In the genomic region with DNA sequence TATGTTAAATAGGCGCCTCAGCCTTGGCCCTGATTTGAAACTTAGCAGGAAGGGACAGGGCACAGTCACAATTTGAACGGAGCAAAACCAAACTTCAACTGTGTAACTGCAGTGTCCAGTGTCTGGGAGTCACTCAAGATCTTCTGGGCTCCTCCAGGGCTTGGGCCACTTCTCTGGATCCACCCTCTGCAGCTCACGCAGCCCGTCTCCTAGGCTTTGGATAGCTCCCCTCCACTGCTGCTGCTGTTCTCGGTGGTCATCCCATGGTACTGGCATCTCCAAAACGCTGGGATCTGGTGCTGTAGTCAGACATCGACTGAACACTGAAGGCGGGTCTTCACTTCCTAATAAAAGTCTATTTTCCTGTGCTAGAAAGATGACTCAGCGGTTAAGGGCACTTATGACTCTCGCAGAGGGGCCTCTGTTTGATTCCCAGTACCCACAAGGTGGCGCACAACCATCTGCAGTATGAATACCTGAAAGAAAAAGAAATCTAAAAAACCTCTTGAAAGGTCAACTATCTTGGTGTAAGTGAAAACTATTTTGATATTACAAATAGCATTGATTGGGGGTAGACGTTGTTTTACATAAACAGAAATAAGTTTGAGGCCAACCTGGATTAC, we compare ENCODE assay signal across 8 mouse cellular contexts. TPM values are rescaled to one million over a fixed set of nuclear protein-coding genes. Genes with fewer than 3 reads are reported as not detected.
DNase-seq lines count a peak whose midpoint lies in the region; ATAC-seq lines count a peak whose summit lies in the region.

No protein-coding gene starts in this region.

- ATAC-seq in neural tube, embryonic 13.5 days (ENCODE audit: low read depth) = 0 out of 2 replicates have a peak, but pooled peaks have one; percentile 3
- ATAC-seq in kidney, embryonic 16.5 days (ENCODE audit: low FRiP score, low TSS enrichment) = 0 out of 2 replicates have a peak, but pooled peaks have one; percentile 46
- ATAC-seq in neutrophil, adult 5-6 weeks (ENCODE audit: extremely low read depth, insufficient number of reproducible peaks, low FRiP score, poor library complexity, severe bottlenecking) = peak; percentile 51; the same call in 1 of the 2 replicates

- DNase-seq in cerebellum, postnatal 10 days = peak; percentile 28 to 45
- DNase-seq in cerebellum, postnatal 36 days = no peak
- no peak for DNase-seq in neural tube, embryonic 10.5 days (ENCODE audit: extremely low spot score, low spot score)
- no peak for DNase-seq in urinary bladder, adult 2 months (ENCODE audit: low spot score)
- no peak for DNase-seq in urinary bladder, postnatal 25 days (ENCODE audit: low spot score)

- no peak overlapping the region for H3K4me3 ChIP-seq in neural tube, embryonic 13.5 days
- no peak overlapping the region for H3K4me3 ChIP-seq in kidney, embryonic 16.5 days (ENCODE audit: low read length)

- no peaks in the 10 kb centered on the region for H3K9me3 ChIP-seq in neural tube, embryonic 13.5 days
- H3K9me3 ChIP-seq in kidney, embryonic 16.5 days (ENCODE audit: low read length) = peaks cover 9% of the 10 kb centered on the region; the same call in 1 of the 2 replicates

- H3K9ac ChIP-seq in neural tube, embryonic 13.5 days = no peak overlapping the region
- no peak overlapping the region for H3K9ac ChIP-seq in kidney, embryonic 16.5 days (replicated peaks; ENCODE audit: low read length)

- H3K36me3 ChIP-seq in neural tube, embryonic 13.5 days = no peaks in the 10 kb centered on the region
- no peaks in the 10 kb centered on the region for H3K36me3 ChIP-seq in kidney, embryonic 16.5 days (ENCODE audit: insufficient read depth, low read length)

- no peak overlapping the region for H3K4me2 ChIP-seq in neural tube, embryonic 13.5 days
- H3K4me2 ChIP-seq in kidney, embryonic 16.5 days (replicated peaks; ENCODE audit: low read depth, low read length) = no peak overlapping the region

- peaks cover 8% of the 10 kb centered on the region; the same call in 1 of the 2 replicates for H3K27me3 ChIP-seq in neural tube, embryonic 13.5 days
- no peaks in the 10 kb centered on the region for H3K27me3 ChIP-seq in kidney, embryonic 16.5 days (ENCODE audit: insufficient read depth, low read length)

- H3K4me1 ChIP-seq in neural tube, embryonic 13.5 days (replicated peaks) = peaks cover 9% of the 10 kb centered on the region
- H3K4me1 ChIP-seq in kidney, embryonic 16.5 days (ENCODE audit: insufficient read depth, low read length) = no peaks in the 10 kb centered on the region

- WGBS in neural tube, embryonic 13.5 days = 58% methylated on average over 12 of the region's 12 CpGs
- WGBS in kidney, embryonic 16.5 days = 70% methylated on average over 12 of the region's 12 CpGs

- H3K27ac ChIP-seq in neural tube, embryonic 13.5 days (replicated peaks) = no peak overlapping the region
- no peak overlapping the region for H3K27ac ChIP-seq in kidney, embryonic 16.5 days (ENCODE audit: low read length)

RNA-seq across cellular contexts. Expression of a gene that starts 14.5 kb away (rescaled TPM):
- 7.9 and 8.5 TPM in 2 replicates for polyA plus RNA-seq in neural tube, embryonic 13.5 days (2015; fragmentation: Nextera tagmentation; extraction: Ambion mirVana)
- 9.9 and 11.6 TPM in 2 replicates for polyA plus RNA-seq in kidney, embryonic 16.5 days (2015; fragmentation: Nextera tagmentation; extraction: Ambion mirVana)
- total RNA-seq in neutrophil, adult 5-6 weeks (2017) = 31.4 and 46.9 TPM in 2 replicates
- 25.1 and 29.0 TPM in 2 replicates for polyA plus RNA-seq in urinary bladder, adult 2 months (2012; rRNA removed)

RNA-seq across cellular contexts. Expression of a gene that starts 23.9 kb away (rescaled TPM):
- polyA plus RNA-seq in neural tube, embryonic 13.5 days (2015; fragmentation: Nextera tagmentation; extraction: Ambion mirVana) = 37.2 and 42.3 TPM in 2 replicates
- polyA plus RNA-seq in kidney, embryonic 16.5 days (2015; fragmentation: Nextera tagmentation; extraction: Ambion mirVana) = 28.0 and 28.8 TPM in 2 replicates
- total RNA-seq in neutrophil, adult 5-6 weeks (2017) = 41.9 and 45.7 TPM in 2 replicates
- 11.3 and 14.2 TPM in 2 replicates for polyA plus RNA-seq in urinary bladder, adult 2 months (2012; rRNA removed)

Comparison
In these comparisons a context has a peak if more than half of its experiments do, and no peak if none do; other contexts are left out.
1. DNase-seq: peak in cerebellum, postnatal 10 days (2 of 2); none in cerebellum, postnatal 36 days (0 of 2), neural tube, embryonic 10.5 days (single experiment), urinary bladder, adult 2 months (single experiment) and urinary bladder, postnatal 25 days (single experiment).
2. Peak in every context shown above with its lines, with median percentiles within 50 percentile points of each other: ATAC-seq.